Mouse (Mus musculus) midbrain, embryonic 16.5 days (tissue): ENCODE results near the gene Tbc1d10b. TPM values are rescaled to one million over a fixed set of nuclear protein-coding genes. Genes with fewer than 3 reads are reported as not detected.

Experiments
- ATAC-seq: fragments of 200-750 bp; cut with Nextera tagmentation; 2 replicates; pipeline ENCODE4 v1.8.0; 2017; ENCODE audit warnings: moderate TSS enrichment
- H3K27ac ChIP-seq: fragments of 300-500 bp; sonication (generic); 2 replicates; pipeline ENCODE4 v1.5.1; 2014; ENCODE audit warnings: mild to moderate bottlenecking, low read length, mixed read lengths
- H3K27me3 ChIP-seq: fragments of 300-500 bp; sonication (generic); 2 replicates; pipeline ENCODE4 v1.6.1; 2014; ENCODE audit warnings: low read depth, low read length, mixed read lengths; ENCODE audit not compliant: control insufficient read depth, insufficient read depth
- H3K36me3 ChIP-seq: fragments of 300-500 bp; sonication (generic); 2 replicates; pipeline ENCODE4 v1.6.1; 2014; ENCODE audit warnings: mild to moderate bottlenecking, low read length, moderate library complexity, mixed read lengths; ENCODE audit not compliant: control insufficient read depth, insufficient read depth
- H3K4me1 ChIP-seq: fragments of 300-500 bp; sonication (generic); 2 replicates; pipeline ENCODE4 v1.6.1; 2014; ENCODE audit warnings: mild to moderate bottlenecking, low read length, mixed read lengths; ENCODE audit not compliant: control insufficient read depth, insufficient read depth
- H3K4me2 ChIP-seq: fragments of 300-500 bp; sonication (generic); 2 replicates; pipeline ENCODE4 v1.6.1; 2014; ENCODE audit warnings: mild to moderate bottlenecking, low read length, mixed read lengths
- H3K4me3 ChIP-seq: fragments of 300-500 bp; sonication (generic); 2 replicates; pipeline ENCODE4 v1.5.1; 2014; ENCODE audit warnings: low read depth, mild to moderate bottlenecking, low read length, moderate library complexity, mixed read lengths
- H3K9ac ChIP-seq: fragments of 300-500 bp; sonication (generic); 2 replicates; pipeline ENCODE4 v1.6.1; 2014; ENCODE audit warnings: low read depth, low read length, mixed read lengths
- H3K9me3 ChIP-seq: fragments of 300-500 bp; sonication (generic); replicated peaks from 2 replicates; pipeline ENCODE4 v1.6.1; 2014; ENCODE audit warnings: mild to moderate bottlenecking, low read length, mixed read lengths; ENCODE audit not compliant: control insufficient read depth, poor library complexity, severe bottlenecking
- WGBS: fragments of 180-500 bp; shearing (Covaris S2); extraction: QIAGEN DNeasy Blood & Tissue Kit; methylation state at CpG from one replicate; pipeline ENCODE4 v1.1.7; 2014; 5-methylcytosine and 5-hydroxymethylcytosine counted together
- polyA plus RNA-seq: library from polyadenylated mRNA; unstranded; fragments of >200 nt; fragmentation: Nextera tagmentation; extraction: Ambion mirVana; gene quantifications from 2 replicates; pipeline ENCODE4 v1.2.1, GENCODE M21; 2015

The Tbc1d10b gene
- polyA plus RNA-seq, 1 experiment from 2014 or later, result 30.7 TPM

GRCm38 (mm10) chr7:127211014-127211745, 2.9 kb upstream of the Tbc1d10b start:
- no peaks in the 10 kb centered on the region for H3K9me3 ChIP-seq
- WGBS, result 77% methylated on average over 5 of the region's 5 CpGs
- peaks cover 14% of the 10 kb centered on the region for H3K4me1 ChIP-seq
- H3K36me3 ChIP-seq, result no peaks in the 10 kb centered on the region
- no peak overlapping the region for H3K4me2 ChIP-seq
- H3K27ac ChIP-seq, result no peak overlapping the region
- H3K9ac ChIP-seq, result no peak overlapping the region
- no peak for ATAC-seq
- H3K27me3 ChIP-seq, result no peaks in the 10 kb centered on the region
- no peak overlapping the region for H3K4me3 ChIP-seq

GRCm38 (mm10) chr7:127210266-127210665, 2.0 kb upstream of the Tbc1d10b start:
- H3K9ac ChIP-seq, result no peak overlapping the region
- no peaks in the 10 kb centered on the region for H3K9me3 ChIP-seq
- H3K36me3 ChIP-seq, result peaks cover 2% of the 10 kb centered on the region; the same call in 1 of the 2 replicates
- WGBS, result 96% methylated on average over 4 of the region's 4 CpGs
- no peak overlapping the region for H3K4me3 ChIP-seq
- no peak for ATAC-seq
- H3K27me3 ChIP-seq, result no peaks in the 10 kb centered on the region
- peaks cover 22% of the 10 kb centered on the region for H3K4me1 ChIP-seq
- no peak overlapping the region for H3K27ac ChIP-seq
- no peak overlapping the region for H3K4me2 ChIP-seq

DNA sequence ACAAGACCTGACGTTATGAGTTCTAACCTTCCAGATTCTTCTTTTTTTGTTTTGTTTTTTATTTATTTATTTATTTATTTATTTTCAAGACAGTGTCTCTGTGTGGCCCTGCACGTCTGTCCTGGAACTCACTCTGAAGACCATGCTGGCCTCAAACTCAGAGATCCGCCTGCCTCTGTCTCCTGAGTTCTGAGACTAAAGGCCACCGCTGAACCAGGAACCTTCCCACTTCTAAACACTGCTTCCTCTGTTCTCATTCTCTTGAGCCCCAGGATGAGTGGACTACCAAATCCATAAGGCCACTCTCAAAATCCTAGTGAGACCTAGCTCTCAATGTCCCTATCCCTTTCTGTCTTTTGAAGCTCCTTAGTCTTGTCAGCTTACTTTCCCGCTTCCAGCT, 1.6 kb upstream of the Tbc1d10b start:
- Histone ChIP-seq H3K27ac (peak overlapping the region; percentile 85; the same call in 1 of the 2 replicates), H3K4me2 (peak overlapping the region; percentile 70), H3K9me3 (no peaks in the 10 kb centered on the region), H3K36me3 (peaks cover 3% of the 10 kb centered on the region; the same call in 1 of the 2 replicates), H3K4me3 (no peak overlapping the region), H3K4me1 (peaks cover 26% of the 10 kb centered on the region), H3K9ac (no peak overlapping the region), H3K27me3 (no peaks in the 10 kb centered on the region)
- no peak for ATAC-seq
- 77% methylated on average over 5 of the region's 5 CpGs for WGBS

DNA sequence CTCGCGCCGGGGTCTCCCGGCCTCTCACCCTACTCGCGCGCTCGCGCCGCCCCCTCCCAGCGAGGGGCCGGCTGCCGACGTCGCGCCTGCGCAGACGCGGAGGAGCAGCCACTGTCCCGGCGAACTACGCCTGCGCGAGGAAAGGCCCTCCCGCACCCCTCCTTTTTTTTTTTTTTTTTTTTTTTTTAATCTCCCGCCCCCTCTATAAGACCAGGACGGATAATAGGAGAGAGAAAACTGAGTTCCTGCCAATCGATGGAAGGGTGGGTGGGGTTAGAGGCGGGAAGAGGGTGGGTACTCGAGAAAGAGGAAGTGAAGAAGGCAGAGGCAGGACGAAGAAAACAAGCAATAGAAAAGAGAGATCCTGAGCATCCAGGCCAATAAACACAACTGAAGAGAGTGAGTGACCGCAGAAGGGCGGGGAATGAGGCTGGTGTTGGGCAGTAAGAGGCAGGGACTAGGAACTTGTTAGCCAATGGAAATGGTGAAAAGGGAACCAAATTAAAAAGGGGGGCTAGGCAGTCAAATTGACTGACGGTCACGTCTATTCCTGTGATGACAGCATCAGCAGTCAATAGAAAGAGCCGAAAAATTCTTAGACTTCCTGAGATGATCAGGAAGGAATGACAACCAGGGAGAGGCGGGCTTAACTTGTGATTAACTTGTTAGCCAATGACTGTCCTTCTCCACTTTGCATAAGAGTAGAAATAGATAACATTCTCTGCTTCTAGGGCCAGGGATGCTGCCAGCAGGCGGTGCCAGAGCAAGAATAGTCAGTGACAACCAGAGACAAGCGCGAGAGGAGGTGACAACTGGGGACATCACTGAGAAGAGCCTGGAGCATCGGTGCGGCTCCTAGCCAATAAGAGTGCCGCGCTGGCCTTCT, 528 bp upstream of the Tbc1d10b start, which contains the start of gene Mylpf:
Gene Mylpf (plus strand): TSS at position 338 of the 886 bp plus-strand sequence.
- H3K27ac ChIP-seq, result peak within 1 kb of the TSS; percentile 85
- ATAC-seq, result peak; percentile 96
- H3K4me3 ChIP-seq, result peak within 1 kb of the TSS; percentile 91
- H3K4me1 ChIP-seq, result peaks cover 30% of the 10 kb centered on the region
- H3K9ac ChIP-seq, result peak within 1 kb of the TSS; percentile 91
- peak within 1 kb of the TSS; percentile 99 for H3K4me2 ChIP-seq
- H3K36me3 ChIP-seq, result peaks cover 5% of the 10 kb centered on the region; the same call in 1 of the 2 replicates
- H3K9me3 ChIP-seq, result no peaks in the 10 kb centered on the region
- under 1% methylated on average over 40 of the region's 44 CpGs for WGBS
- no peaks in the 10 kb centered on the region for H3K27me3 ChIP-seq

GRCm38 (mm10) chr7:127207374-127208294, 634 bp downstream of the Tbc1d10b start:
- Histone ChIP-seq H3K9ac (peak overlapping the region; percentile 91), H3K4me1 (peaks cover 30% of the 10 kb centered on the region), H3K36me3 (peaks cover 12% of the 10 kb centered on the region; the same call in 1 of the 2 replicates), H3K27ac (peak overlapping the region; percentile 83), H3K9me3 (no peaks in the 10 kb centered on the region), H3K4me2 (peak overlapping the region; percentile 99), H3K4me3 (peak overlapping the region; percentile 91), H3K27me3 (no peaks in the 10 kb centered on the region)
- ATAC-seq, result 0 out of 2 replicates have a peak, but pooled peaks have one; percentile 2
- under 1% methylated on average over 53 of the region's 53 CpGs for WGBS

DNA sequence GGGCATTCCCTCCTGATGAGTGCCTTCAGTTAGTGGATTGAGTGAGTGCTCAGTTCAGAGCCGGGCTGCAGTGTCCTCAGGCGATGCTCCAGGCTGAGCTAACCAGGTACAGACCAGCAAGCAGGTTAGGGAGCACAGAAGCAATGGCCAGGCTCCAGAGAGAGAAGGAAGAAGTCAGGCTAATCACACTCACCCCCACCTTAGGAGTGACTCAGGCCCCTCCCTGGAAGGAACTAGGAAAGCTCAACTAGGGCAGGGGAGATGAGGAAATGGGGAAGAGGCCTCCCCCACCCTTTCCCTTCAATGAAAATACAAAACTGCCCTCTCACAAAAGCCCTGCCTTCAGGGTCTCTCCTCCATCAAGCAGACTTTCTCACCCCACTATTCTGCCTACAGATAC, 1.7 kb downstream of the Tbc1d10b start:
- H3K27ac ChIP-seq, result no peak overlapping the region
- 58% methylated on average over 2 of the region's 2 CpGs for WGBS
- H3K4me1 ChIP-seq, result peaks cover 30% of the 10 kb centered on the region
- no peaks in the 10 kb centered on the region for H3K9me3 ChIP-seq
- peaks cover 12% of the 10 kb centered on the region; the same call in 1 of the 2 replicates for H3K36me3 ChIP-seq
- peak overlapping the region; percentile 91 for H3K4me3 ChIP-seq
- no peaks in the 10 kb centered on the region for H3K27me3 ChIP-seq
- H3K9ac ChIP-seq, result peak overlapping the region; percentile 91
- no peak for ATAC-seq
- H3K4me2 ChIP-seq, result peak overlapping the region; percentile 99

GRCm38 (mm10) chr7:127196484-127196883, 11.8 kb downstream of the Tbc1d10b start:
- Histone ChIP-seq H3K4me2 (peak overlapping the region; percentile 64), H3K9me3 (no peaks in the 10 kb centered on the region), H3K4me1 (peaks cover 18% of the 10 kb centered on the region), H3K9ac (peak overlapping the region; percentile 64), H3K27ac (peak overlapping the region; percentile 78), H3K4me3 (peak overlapping the region; percentile 74), H3K27me3 (no peaks in the 10 kb centered on the region), H3K36me3 (peaks cover 39% of the 10 kb centered on the region)
- ATAC-seq, result no peak
- WGBS, result 53% methylated on average over 11 of the region's 11 CpGs

DNA sequence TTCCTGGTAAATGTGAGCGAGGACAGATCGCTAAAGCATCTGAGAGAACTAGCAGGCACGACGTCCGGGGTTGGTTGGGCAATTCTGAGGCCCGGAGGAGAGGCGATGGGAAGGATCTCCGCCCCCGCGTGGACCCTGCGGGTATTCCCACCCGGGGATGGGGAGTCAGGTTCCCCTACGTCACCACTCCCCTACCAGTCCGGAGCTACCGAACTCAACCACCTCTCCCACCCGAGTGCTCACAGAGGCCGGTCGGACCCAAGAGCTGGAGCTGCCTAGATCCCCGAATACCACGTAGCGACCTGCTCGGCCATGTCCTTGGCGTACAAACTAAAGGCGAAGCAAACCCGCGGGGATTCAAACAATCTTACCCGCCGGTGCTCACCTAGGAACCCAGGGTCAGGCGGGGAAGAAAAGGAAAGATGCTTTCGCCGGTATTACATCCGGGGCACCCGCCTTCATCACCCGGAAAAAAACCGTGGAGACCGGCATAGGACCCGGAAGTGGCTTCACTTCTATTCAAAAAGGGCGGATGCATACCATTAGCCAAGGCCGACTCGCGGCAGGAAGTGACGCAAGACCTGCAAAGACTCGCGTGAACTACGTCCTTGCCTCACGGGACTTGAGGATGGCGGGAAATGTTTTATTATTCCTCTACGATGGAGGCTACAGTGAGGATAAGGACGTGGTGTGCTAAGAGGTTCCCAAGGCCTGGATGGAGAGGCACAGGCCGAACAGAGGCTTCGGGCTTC, 12.5 kb downstream of the Tbc1d10b start, which contains the start of gene Cd2bp2:
Gene Cd2bp2 (minus strand): TSS at position 507 of the 752 bp plus-strand sequence.
- peak within 1 kb of the TSS; percentile 88 for H3K27ac ChIP-seq
- H3K4me3 ChIP-seq, result peak within 1 kb of the TSS; percentile 74
- H3K9ac ChIP-seq, result peak within 1 kb of the TSS; percentile 67
- H3K4me2 ChIP-seq, result peak within 1 kb of the TSS; percentile 91
- peak; percentile 96 for ATAC-seq
- no peaks in the 10 kb centered on the region for H3K9me3 ChIP-seq
- H3K27me3 ChIP-seq, result no peaks in the 10 kb centered on the region
- WGBS, result 0% methylated on average over 51 of the region's 51 CpGs
- H3K4me1 ChIP-seq, result peaks cover 18% of the 10 kb centered on the region
- H3K36me3 ChIP-seq, result peaks cover 35% of the 10 kb centered on the region
